Mouse (Mus musculus): ENCODE measurements at regions not wholly inside any gene's neighbourhood (a gene's known extent, or its start where the extent isn't known, plus 50 kb on each side); places are given as distances from the start of the nearest gene placed in this dataset.

DNA sequence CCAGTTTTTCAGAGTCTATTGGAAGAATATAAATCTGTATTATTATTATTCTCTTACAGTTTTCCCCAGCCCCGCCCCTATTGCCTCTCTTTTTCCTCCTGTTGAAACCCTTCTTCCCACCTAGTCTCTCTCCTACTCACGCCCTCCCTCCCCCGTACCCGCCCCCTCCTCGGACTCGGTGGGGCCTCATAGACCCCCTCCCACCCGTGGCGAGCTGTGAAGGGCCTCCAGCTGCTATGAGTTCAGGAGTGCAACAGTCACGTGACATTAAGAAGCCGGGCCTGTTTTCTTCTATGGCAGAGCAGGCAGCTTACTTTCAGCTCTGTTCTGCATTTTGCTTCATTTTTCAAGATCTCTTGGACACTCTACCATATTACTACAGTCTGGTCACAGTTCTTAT is 139.8 kb downstream of the Icos start:
- TF ChIP-seq CTCF (IDR thresholded peaks at IDR 0.05; ENCODE audit: low read depth), result no peak
- TF ChIP-seq EP300 (IDR thresholded peaks at IDR 0.05; ENCODE audit: low read depth), result no peak
